Mouse (Mus musculus) left cerebral cortex, adult 9 months (tissue): ENCODE measurements around the gene Acsl1.

ENCODE experiments used
- DNase-seq, 2 experiments: peaks; one replicate each; pipeline ENCODE4 v3.0.0; 2022; ENCODE audit warnings: low spot score in 2 of 2

The Acsl1 gene

GRCm38 (mm10) chr8:46470792-46471781 is at the start of gene Acsl1:
Gene Acsl1, plus strand, starts transcription at chr8:46471037.
- DNase-seq = peak; percentile 95 to 99

GRCm38 (mm10) chr8:46421515-46421914 is 49.3 kb upstream of the Acsl1 start:
- DNase-seq = no peak

GRCm38 (mm10) chr8:46427940-46428339 is 42.9 kb upstream of the Acsl1 start:
- DNase-seq = no peak

GRCm38 (mm10) chr8:46429871-46430270 is 41.0 kb upstream of the Acsl1 start:
- DNase-seq = peak; percentile 36 to 61

- DNase-seq = no peak
Observed at GRCm38 (mm10) chr8:46431921-46432320, 38.9 kb upstream of the Acsl1 start.

GRCm38 (mm10) chr8:46432581-46432980 is 38.3 kb upstream of the Acsl1 start:
- no peak for DNase-seq

GRCm38 (mm10) chr8:46433656-46434055 is 37.2 kb upstream of the Acsl1 start:
- no peak for DNase-seq

GRCm38 (mm10) chr8:46438491-46438890 is 32.3 kb upstream of the Acsl1 start:
- DNase-seq = no peak

- DNase-seq = no peak
Observed at GRCm38 (mm10) chr8:46445964-46446915, 24.6 kb upstream of the Acsl1 start.

- no peak for DNase-seq
Observed at GRCm38 (mm10) chr8:46447334-46447733, 23.5 kb upstream of the Acsl1 start.

GRCm38 (mm10) chr8:46448606-46449005 is 22.2 kb upstream of the Acsl1 start:
- DNase-seq = no peak

GRCm38 (mm10) chr8:46449063-46449462 is 21.8 kb upstream of the Acsl1 start:
- no peak for DNase-seq

GRCm38 (mm10) chr8:46449723-46450251 is 21.1 kb upstream of the Acsl1 start:
- no peak for DNase-seq

- DNase-seq = no peak
Observed at GRCm38 (mm10) chr8:46458215-46458811, 12.5 kb upstream of the Acsl1 start.

- no peak for DNase-seq
Observed at GRCm38 (mm10) chr8:46468400-46468799, 2.4 kb upstream of the Acsl1 start.

GRCm38 (mm10) chr8:46469071-46469769 is 1.6 kb upstream of the Acsl1 start:
- DNase-seq = no peak

GRCm38 (mm10) chr8:46470091-46470791 is 596 bp upstream of the Acsl1 start:
- no peak for DNase-seq

- no peak for DNase-seq
Observed at GRCm38 (mm10) chr8:46471926-46472485, 1.2 kb downstream of the Acsl1 start.

GRCm38 (mm10) chr8:46474120-46474519 is 3.3 kb downstream of the Acsl1 start:
- no peak for DNase-seq

- no peak for DNase-seq
Observed at GRCm38 (mm10) chr8:46474634-46475033, 3.8 kb downstream of the Acsl1 start.
